Mouse (Mus musculus) hindbrain, embryonic 10.5 days (tissue): Measurements from ENCODE around the gene Mybph. TPM values are rescaled to one million over a fixed set of nuclear protein-coding genes. Genes with fewer than 3 reads are reported as not detected.
"Not testable (repeated sequence)": the region's sequence is repeated elsewhere in the genome, so short reads cannot be mapped to it uniquely, and the experiment has no call there.

Source experiments
- DNase-seq: peaks from one replicate; pipeline ENCODE4 v3.0.0-alpha.2; 2017; ENCODE audit warnings: low spot score
- H3K27ac ChIP-seq: fragments of 300-500 bp; sonication (generic); 2 replicates; pipeline ENCODE4 v1.5.1; 2016; ENCODE audit warnings: mild to moderate bottlenecking, moderate library complexity
- H3K27me3 ChIP-seq: fragments of 300-500 bp; sonication (generic); 2 replicates; pipeline ENCODE4 v1.6.1; 2016; ENCODE audit warnings: mild to moderate bottlenecking; ENCODE audit not compliant: poor library complexity, insufficient read depth, severe bottlenecking
- H3K36me3 ChIP-seq: fragments of 300-500 bp; sonication (generic); 2 replicates; pipeline ENCODE4 v1.6.1; 2016; ENCODE audit warnings: mild to moderate bottlenecking, moderate library complexity
- H3K4me1 ChIP-seq: fragments of 300-500 bp; sonication (generic); replicated peaks from 2 replicates; pipeline ENCODE4 v1.6.1; 2016; ENCODE audit warnings: mild to moderate bottlenecking
- H3K4me3 ChIP-seq: fragments of 300-500 bp; sonication (generic); 2 replicates; pipeline ENCODE4 v1.5.1; 2016; ENCODE audit warnings: mild to moderate bottlenecking, moderate library complexity
- H3K9me3 ChIP-seq: fragments of 300-500 bp; sonication (generic); 2 replicates; pipeline ENCODE4 v1.6.1; 2016; ENCODE audit warnings: mild to moderate bottlenecking, moderate library complexity
- WGBS: fragments of 180-500 bp; shearing (Covaris S2); methylation state at CpG from one replicate; pipeline ENCODE4 v1.1.7; 2016; 5-methylcytosine and 5-hydroxymethylcytosine counted together
- polyA plus RNA-seq: library from polyadenylated mRNA; unstranded; fragments of >200 nt; fragmentation: Nextera tagmentation; extraction: Ambion mirVana; gene quantifications from 2 replicates; pipeline ENCODE4 v1.2.1, GENCODE M21; 2016

Gene Mybph
- polyA plus RNA-seq, 1 experiment from 2014 or later = 0.21 TPM

GRCm38 (mm10) chr1:134243948-134244914 lies 51.0 kb downstream of the Mybph start:
- peak overlapping the region; percentile 71 for H3K27ac ChIP-seq
- peaks cover 37% of the 10 kb centered on the region for H3K27me3 ChIP-seq
- WGBS = 24% methylated on average over 35 of the region's 35 CpGs
- H3K4me3 ChIP-seq = peak overlapping the region; percentile 30
- H3K9me3 ChIP-seq = no peaks in the 10 kb centered on the region
- H3K4me1 ChIP-seq = peaks cover 21% of the 10 kb centered on the region
- H3K36me3 ChIP-seq = no peaks in the 10 kb centered on the region
- DNase-seq = peak; percentile 89

GRCm38 (mm10) chr1:134245004-134245717 lies 51.9 kb downstream of the Mybph start:
- Histone ChIP-seq H3K27me3 (peaks cover 37% of the 10 kb centered on the region), H3K9me3 (no peaks in the 10 kb centered on the region), H3K27ac (peak overlapping the region; percentile 59; the same call in 1 of the 2 replicates), H3K4me3 (no peak overlapping the region), H3K4me1 (peaks cover 21% of the 10 kb centered on the region), H3K36me3 (no peaks in the 10 kb centered on the region)
- 72% methylated on average over 14 of the region's 14 CpGs for WGBS
- DNase-seq = peak; percentile 11

- Histone ChIP-seq H3K9me3 (no peaks in the 10 kb centered on the region), H3K4me1 (peaks cover 21% of the 10 kb centered on the region), H3K27ac (no peak overlapping the region), H3K36me3 (no peaks in the 10 kb centered on the region), H3K27me3 (peaks cover 31% of the 10 kb centered on the region), H3K4me3 (no peak overlapping the region)
- 69% methylated on average over 4 of the region's 4 CpGs for WGBS
- DNase-seq = no peak
These were observed 53.3 kb downstream of the Mybph start for GRCm38 (mm10) chr1:134246590-134246989.

DNA sequence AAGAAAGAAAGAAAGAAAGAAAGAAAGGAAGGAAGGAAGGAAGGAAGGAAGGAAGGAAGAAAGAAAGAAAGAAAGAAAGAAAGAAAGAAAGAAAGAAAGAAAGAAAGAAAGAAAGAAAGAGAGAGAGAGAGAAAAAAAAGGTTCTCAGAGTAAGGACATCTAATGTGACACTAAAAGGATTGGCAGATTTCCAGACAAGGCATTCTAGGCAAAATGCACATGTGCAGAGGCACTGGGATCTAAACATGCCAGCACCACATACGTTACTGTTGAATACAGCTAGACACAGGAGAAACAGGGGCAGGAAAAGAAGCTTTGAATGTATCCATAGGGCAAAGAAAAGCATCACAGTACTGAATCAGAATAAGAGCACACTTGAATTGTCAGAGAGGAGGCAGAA lies 56.4 kb downstream of the Mybph start:
- H3K27me3 ChIP-seq, H3K4me3 ChIP-seq, H3K4me1 ChIP-seq, H3K36me3 ChIP-seq, DNase-seq, H3K27ac ChIP-seq, H3K9me3 ChIP-seq: not testable (repeated sequence)
- WGBS = 68% methylated on average over 1 of the region's 1 CpGs

Other genes starting within 250 kb of the Mybph start
- 3.6 and 9.8 TPM in 2 replicates for gene Fmod, start 156.2 kb upstream of the Mybph start, polyA plus RNA-seq
- gene Btg2, start 114.3 kb upstream of the Mybph start, polyA plus RNA-seq = 100.0 and 117 TPM in 2 replicates
- not detected in 2 replicates for gene Chit1, start 82.2 kb upstream of the Mybph start, polyA plus RNA-seq
- 1.5 and 3.4 TPM in 2 replicates for gene Chil1, start 11.3 kb upstream of the Mybph start, polyA plus RNA-seq
- gene Adora1, start 42.0 kb downstream of the Mybph start, polyA plus RNA-seq = 0.37 and 0.46 TPM in 2 replicates
- gene Myog, start 96.5 kb downstream of the Mybph start, polyA plus RNA-seq = 0.14 and 0.33 TPM in 2 replicates
- 3.2 and 4.1 TPM in 2 replicates for gene Ppfia4, start 139.5 kb downstream of the Mybph start, polyA plus RNA-seq
- 108 and 132 TPM in 2 replicates for gene Tmem183a, start 168.5 kb downstream of the Mybph start, polyA plus RNA-seq
- not detected in 2 replicates for gene 4933406M09Rik, start 192.5 kb downstream of the Mybph start, polyA plus RNA-seq
- 27.3 and 31.2 TPM in 2 replicates for gene Cyb5r1, start 212.1 kb downstream of the Mybph start, polyA plus RNA-seq
- 77.1 and 77.8 TPM in 2 replicates for gene Adipor1, start 221.9 kb downstream of the Mybph start, polyA plus RNA-seq